Mouse (Mus musculus): ENCODE measurements around the gene Cdr2l. TPM values are rescaled to one million over a fixed set of nuclear protein-coding genes. Genes with fewer than 3 reads are reported as not detected.

Gene Cdr2l
- polyA plus RNA-seq, 2 experiments = 1.0 to 1.5 TPM

- Histone ChIP-seq H3K4me2 (ENCODE audit: low read depth) (peak within 1 kb of the TSS; percentile 70), H3K27ac (peak within 1 kb of the TSS; percentile 35; the same call in 1 of the 2 replicates), H3K9ac (replicated peaks) (peak within 1 kb of the TSS; percentile 84), H3K4me3 (ENCODE audit: insufficient read depth in 1 of 2, low read depth in 2 of 2, low read length in 2 of 2) (peak within 1 kb of the TSS; percentile 86 to 93), H3K4me1 (replicated peaks; ENCODE audit: control insufficient read depth in 2 of 2, insufficient read depth in 2 of 2, low read length in 1 of 2) (peaks cover 4 to 11% of the 10 kb centered on the region in 2 experiments; a peak in 2 of 4 replicates), H3K36me3 (replicated peaks; ENCODE audit: control insufficient read depth, insufficient read depth, low read depth) (no peaks in the 10 kb centered on the region), H3K9me3 (ENCODE audit: control insufficient read depth, low read length) (no peaks in the 10 kb centered on the region), H3K27me3 (ENCODE audit: control insufficient read depth, insufficient read depth, low read length) (no peaks in the 10 kb centered on the region)
- DNase-seq (ENCODE audit: low read depth in 3 of 3, low spot score in 3 of 3) (peak; percentile 66 to 70 (median 69)), ATAC-seq (ENCODE audit: insufficient read depth) (peak; percentile 91)
- 2% methylated on average over 50 of the region's 50 CpGs for WGBS (ENCODE audit: insufficient replicate concordance)
- TF ChIP-seq CTCF (IDR thresholded peaks at IDR 0.05; ENCODE audit: low read depth) = 0 out of 2 replicates have a peak, but pooled peaks have one; percentile 8
- TF ChIP-seq EP300 (IDR thresholded peaks at IDR 0.05; ENCODE audit: low read depth) = no peak
Measured at GRCm38 (mm10) chr11:115403338-115404124, 21.8 kb downstream of the Cdr2l start, which contains the start of gene Mrpl58. Gene Mrpl58, plus strand, starts transcription at chr11:115403752.

GRCm38 (mm10) chr11:115405723-115406122 is 24.0 kb downstream of the Cdr2l start:
- 86% methylated on average over 6 of the region's 6 CpGs for WGBS (ENCODE audit: insufficient replicate concordance)
- H3K27ac ChIP-seq = no peak overlapping the region

GRCm38 (mm10) chr11:115406858-115407401 is 25.2 kb downstream of the Cdr2l start:
- ATAC-seq (ENCODE audit: insufficient read depth) = no peak
- H3K4me2 ChIP-seq (ENCODE audit: low read depth) = no peak overlapping the region
- 79% methylated on average over 17 of the region's 17 CpGs for WGBS (ENCODE audit: insufficient replicate concordance)
- no peaks in the 10 kb centered on the region for H3K27me3 ChIP-seq (ENCODE audit: control insufficient read depth, insufficient read depth, low read length)
- H3K4me3 ChIP-seq (ENCODE audit: insufficient read depth in 1 of 2, low read depth in 2 of 2, low read length in 2 of 2) = no peak overlapping the region
- H3K9ac ChIP-seq (replicated peaks) = no peak overlapping the region
- no peak for DNase-seq (ENCODE audit: low read depth in 3 of 3, low spot score in 3 of 3)
- H3K9me3 ChIP-seq (ENCODE audit: control insufficient read depth, low read length) = no peaks in the 10 kb centered on the region
- H3K4me1 ChIP-seq (replicated peaks; ENCODE audit: control insufficient read depth in 2 of 2, insufficient read depth in 2 of 2, low read length in 1 of 2) = peaks cover 8 to 17% of the 10 kb centered on the region in 2 experiments
- H3K36me3 ChIP-seq (replicated peaks; ENCODE audit: control insufficient read depth, insufficient read depth, low read depth) = no peaks in the 10 kb centered on the region; the same call in 1 of the 2 replicates
- TF ChIP-seq EP300 (IDR thresholded peaks at IDR 0.05; ENCODE audit: low read depth) (no peak), CTCF (IDR thresholded peaks at IDR 0.05; ENCODE audit: low read depth) (no peak)
- no peak overlapping the region for H3K27ac ChIP-seq

More at GRCm38 (mm10) chr11:115405723-115406122, 24.0 kb downstream of the Cdr2l start:
- Histone ChIP-seq H3K9ac (replicated peaks) (no peak overlapping the region), H3K4me1 (replicated peaks; ENCODE audit: control insufficient read depth in 2 of 2, insufficient read depth in 2 of 2, low read length in 1 of 2) (peaks cover 4 to 11% of the 10 kb centered on the region in 2 experiments; a peak in 2 of 4 replicates), H3K9me3 (ENCODE audit: control insufficient read depth, low read length) (no peaks in the 10 kb centered on the region), H3K4me2 (ENCODE audit: low read depth) (no peak overlapping the region), H3K4me3 (ENCODE audit: insufficient read depth in 1 of 2, low read depth in 2 of 2, low read length in 2 of 2) (no peak overlapping the region), H3K36me3 (replicated peaks; ENCODE audit: control insufficient read depth, insufficient read depth, low read depth) (no peaks in the 10 kb centered on the region; the same call in 1 of the 2 replicates), H3K27me3 (ENCODE audit: control insufficient read depth, insufficient read depth, low read length) (no peaks in the 10 kb centered on the region)
- no peak for DNase-seq (ENCODE audit: low read depth in 3 of 3, low spot score in 3 of 3)
- no peak for ATAC-seq (ENCODE audit: insufficient read depth)
- TF ChIP-seq EP300 (IDR thresholded peaks at IDR 0.05; ENCODE audit: low read depth) (no peak), CTCF (IDR thresholded peaks at IDR 0.05; ENCODE audit: low read depth) (no peak)

GRCm38 (mm10) chr11:115408266-115408920 is 26.7 kb downstream of the Cdr2l start:
- ATAC-seq (ENCODE audit: insufficient read depth) = no peak
- DNase-seq (ENCODE audit: low read depth in 3 of 3, low spot score in 3 of 3) = no peak
- H3K27ac ChIP-seq = no peak overlapping the region
- TF ChIP-seq EP300 (IDR thresholded peaks at IDR 0.05; ENCODE audit: low read depth) (no peak), CTCF (IDR thresholded peaks at IDR 0.05; ENCODE audit: low read depth) (0 out of 2 replicates have a peak, but pooled peaks have one; percentile 10)
- WGBS (ENCODE audit: insufficient replicate concordance) = 50% methylated on average over 6 of the region's 6 CpGs
- no peak overlapping the region for H3K4me3 ChIP-seq (ENCODE audit: insufficient read depth in 1 of 2, low read depth in 2 of 2, low read length in 2 of 2)
- no peak overlapping the region for H3K4me2 ChIP-seq (ENCODE audit: low read depth)
- no peaks in the 10 kb centered on the region for H3K9me3 ChIP-seq (ENCODE audit: control insufficient read depth, low read length)
- no peaks in the 10 kb centered on the region; the same call in 1 of the 2 replicates for H3K36me3 ChIP-seq (replicated peaks; ENCODE audit: control insufficient read depth, insufficient read depth, low read depth)
- peaks cover 10 to 17% of the 10 kb centered on the region in 2 experiments for H3K4me1 ChIP-seq (replicated peaks; ENCODE audit: control insufficient read depth in 2 of 2, insufficient read depth in 2 of 2, low read length in 1 of 2)
- no peaks in the 10 kb centered on the region for H3K27me3 ChIP-seq (ENCODE audit: control insufficient read depth, insufficient read depth, low read length)
- H3K9ac ChIP-seq (replicated peaks) = no peak overlapping the region

All from liver, embryonic 14.5 days (tissue).